19 mouse cellular contexts compared by ENCODE assay signal in the genomic region with DNA sequence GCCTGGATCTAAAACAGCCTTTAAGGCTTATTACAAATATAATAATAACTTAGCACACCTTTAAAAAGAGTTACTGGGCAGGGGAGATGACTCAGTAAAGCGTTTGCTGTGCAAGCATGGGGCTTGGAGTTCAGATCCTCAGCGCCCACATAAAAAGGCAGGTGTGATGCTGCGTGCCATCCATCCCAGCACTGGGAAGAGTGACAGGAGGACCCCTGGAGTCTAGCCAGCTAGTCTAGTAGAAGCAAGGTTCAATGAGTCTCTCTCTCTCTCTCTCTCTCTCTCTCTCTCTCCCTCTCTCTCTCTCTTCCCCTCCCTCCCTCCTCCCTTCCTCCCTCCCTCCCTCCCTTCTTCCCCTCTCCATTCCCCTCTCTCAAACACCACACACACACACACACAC. TPM values are rescaled to one million over a fixed set of nuclear protein-coding genes. Genes with fewer than 3 reads are reported as not detected.
DNase-seq lines count a peak whose midpoint lies in the region; ATAC-seq and TF ChIP-seq lines count a peak whose summit lies in the region.
"Had no signal": no experiment of that assay in that cellular context is flagged by ENCODE, and none has a peak within 500 bp of the region (broad histone marks: within the 10 kb centered on the region; RNA-seq: fewer than 3 reads in every experiment).

No protein-coding gene starts in this region.

- DNase-seq in forebrain, embryonic 14.5 days (ENCODE audit: low spot score) = peak; percentile 14
- peak; percentile 19 for DNase-seq in kidney, adult 2 months
- peak; percentile 24 for DNase-seq in retina, postnatal 1 day
- no peak for DNase-seq in retina, embryonic 14.5 days (ENCODE audit: low spot score)
- no peak for DNase-seq in adrenal gland, adult 8-10 months
- DNase-seq in forebrain, postnatal 0 days = no peak
- DNase-seq: cerebellum, adult 18-20 months; right cerebral cortex, postnatal 25 days had no signal

- H3K4me3 ChIP-seq in forebrain, embryonic 14.5 days (ENCODE audit: low read depth, low read length) = no peak overlapping the region
- H3K4me3 ChIP-seq in forebrain, embryonic 12.5 days (replicated peaks) = no peak overlapping the region
- no peak overlapping the region for H3K4me3 ChIP-seq in kidney, adult 2 months (ENCODE audit: insufficient read depth, low read depth, low read length)
- H3K4me3 ChIP-seq in kidney, embryonic 14.5 days (ENCODE audit: low read length) = no peak overlapping the region
- H3K4me3 ChIP-seq in forebrain, postnatal 0 days (ENCODE audit: low read depth, low read length) = no peak overlapping the region

- H3K9me3 ChIP-seq in forebrain, embryonic 14.5 days (replicated peaks; ENCODE audit: control insufficient read depth, low read length) = no peaks in the 10 kb centered on the region
- no peaks in the 10 kb centered on the region for H3K9me3 ChIP-seq in forebrain, embryonic 12.5 days
- H3K9me3 ChIP-seq in kidney, embryonic 14.5 days (ENCODE audit: control insufficient read depth, low read length) = 0 out of 2 replicates have a peak, but pooled peaks cover under 1% of the 10 kb centered on the region
- no peaks in the 10 kb centered on the region for H3K9me3 ChIP-seq in forebrain, postnatal 0 days (ENCODE audit: low read length)
- H3K9me3 ChIP-seq: hindbrain, embryonic 13.5 days; limb, embryonic 15.5 days; lung, embryonic 15.5 days; midbrain, embryonic 12.5 days; neural tube, embryonic 13.5 days had no signal

- no peaks in the 10 kb centered on the region for H3K4me1 ChIP-seq in forebrain, embryonic 14.5 days (ENCODE audit: control insufficient read depth, insufficient read depth, low read length)
- H3K4me1 ChIP-seq in forebrain, embryonic 12.5 days = no peaks in the 10 kb centered on the region
- H3K4me1 ChIP-seq in kidney, adult 2 months (ENCODE audit: control insufficient read depth, insufficient read depth, low read length) = no peaks in the 10 kb centered on the region
- no peaks in the 10 kb centered on the region for H3K4me1 ChIP-seq in kidney, embryonic 14.5 days (ENCODE audit: control insufficient read depth, insufficient read depth, low read length)
- H3K4me1 ChIP-seq in forebrain, postnatal 0 days (ENCODE audit: insufficient read depth) = no peaks in the 10 kb centered on the region

- TF ChIP-seq POLR2A in kidney, adult 2 months (IDR thresholded peaks at IDR 0.05; ENCODE audit: low read depth, low read length) = no peak

- H3K27ac ChIP-seq in forebrain, embryonic 14.5 days (ENCODE audit: low read depth, low read length) = no peak overlapping the region
- no peak overlapping the region for H3K27ac ChIP-seq in forebrain, embryonic 12.5 days
- no peak overlapping the region for H3K27ac ChIP-seq in kidney, adult 2 months (ENCODE audit: insufficient read depth, low read depth, low read length)
- H3K27ac ChIP-seq in kidney, embryonic 14.5 days (ENCODE audit: low read depth, low read length) = no peak overlapping the region
- no peak overlapping the region for H3K27ac ChIP-seq in forebrain, postnatal 0 days (ENCODE audit: low read depth, low read length)
- H3K27ac ChIP-seq: hindbrain, embryonic 13.5 days; layer of hippocampus, adult 2 months; left cerebral cortex, adult 2 months; limb, embryonic 15.5 days; lung, embryonic 15.5 days; macrophage; midbrain, embryonic 12.5 days; neural tube, embryonic 13.5 days; stomach, postnatal 0 days had no signal

- no peak for TF ChIP-seq CTCF in kidney, adult 2 months (conservative IDR thresholded peaks at IDR 0.05; ENCODE audit: insufficient read depth, insufficient read length, low read depth, low read length)
- no peak for TF ChIP-seq CTCF in forebrain, postnatal 0 days (IDR thresholded peaks at IDR 0.05; ENCODE audit: low read depth)

- 43% methylated on average over 3 of the region's 3 CpGs for WGBS in forebrain, embryonic 14.5 days
- WGBS in forebrain, embryonic 12.5 days = 61% methylated on average over 3 of the region's 3 CpGs
- 57% methylated on average over 3 of the region's 3 CpGs for WGBS in kidney, adult 2 months
- WGBS in kidney, embryonic 14.5 days = 43% methylated on average over 3 of the region's 3 CpGs
- 45% methylated on average over 3 of the region's 3 CpGs for WGBS in forebrain, postnatal 0 days

- no peak overlapping the region for H3K9ac ChIP-seq in forebrain, embryonic 14.5 days (ENCODE audit: low read length)
- H3K9ac ChIP-seq in forebrain, embryonic 12.5 days = no peak overlapping the region
- no peak overlapping the region for H3K9ac ChIP-seq in kidney, embryonic 14.5 days (ENCODE audit: low read depth, low read length)
- H3K9ac ChIP-seq in forebrain, postnatal 0 days = no peak overlapping the region
- H3K9ac ChIP-seq: hindbrain, embryonic 13.5 days; limb, embryonic 15.5 days; midbrain, embryonic 12.5 days; neural tube, embryonic 13.5 days had no signal

- no peak for ATAC-seq in forebrain, embryonic 14.5 days
- ATAC-seq in forebrain, embryonic 12.5 days (ENCODE audit: low FRiP score) = no peak
- no peak for ATAC-seq in kidney, embryonic 14.5 days (ENCODE audit: low FRiP score, low TSS enrichment)
- no peak for ATAC-seq in forebrain, postnatal 0 days

- no peak overlapping the region for H3K4me2 ChIP-seq in forebrain, embryonic 14.5 days (ENCODE audit: low read length)
- no peak overlapping the region for H3K4me2 ChIP-seq in forebrain, embryonic 12.5 days
- H3K4me2 ChIP-seq in kidney, embryonic 14.5 days (replicated peaks; ENCODE audit: low read depth, low read length) = no peak overlapping the region
- H3K4me2 ChIP-seq in forebrain, postnatal 0 days (ENCODE audit: low read depth) = no peak overlapping the region

- H3K27me3 ChIP-seq in forebrain, embryonic 14.5 days (replicated peaks; ENCODE audit: control insufficient read depth, insufficient read depth, low read length) = no peaks in the 10 kb centered on the region
- H3K27me3 ChIP-seq in forebrain, embryonic 12.5 days = no peaks in the 10 kb centered on the region; the same call in 1 of the 2 replicates
- no peaks in the 10 kb centered on the region for H3K27me3 ChIP-seq in kidney, adult 2 months (replicated peaks; ENCODE audit: control insufficient read depth, insufficient read depth, low read length)
- H3K27me3 ChIP-seq in kidney, embryonic 14.5 days (ENCODE audit: control insufficient read depth, insufficient read depth, low read length) = no peaks in the 10 kb centered on the region
- H3K27me3 ChIP-seq in forebrain, postnatal 0 days (ENCODE audit: insufficient read depth, low read length) = no peaks in the 10 kb centered on the region
- H3K27me3 ChIP-seq: hindbrain, embryonic 13.5 days; limb, embryonic 15.5 days; lung, embryonic 15.5 days; midbrain, embryonic 12.5 days had no signal

- no peaks in the 10 kb centered on the region for H3K36me3 ChIP-seq in forebrain, embryonic 14.5 days (ENCODE audit: control insufficient read depth, insufficient read depth, low read length)
- H3K36me3 ChIP-seq in forebrain, embryonic 12.5 days (replicated peaks) = no peaks in the 10 kb centered on the region
- no peaks in the 10 kb centered on the region for H3K36me3 ChIP-seq in kidney, adult 2 months (ENCODE audit: control insufficient read depth, insufficient read depth, low read length)
- no peaks in the 10 kb centered on the region for H3K36me3 ChIP-seq in kidney, embryonic 14.5 days (ENCODE audit: control insufficient read depth, insufficient read depth, low read length)
- H3K36me3 ChIP-seq in forebrain, postnatal 0 days (ENCODE audit: insufficient read depth) = no peaks in the 10 kb centered on the region
- H3K36me3 ChIP-seq: hindbrain, embryonic 13.5 days; limb, embryonic 15.5 days; lung, embryonic 15.5 days; midbrain, embryonic 12.5 days; neural tube, embryonic 13.5 days had no signal

RNA-seq across cellular contexts. Expression of a gene that starts 19.5 kb away (rescaled TPM):
- 25.8 and 26.9 TPM in 2 replicates for polyA plus RNA-seq in forebrain, embryonic 14.5 days (2014; fragmentation: Nextera tagmentation; extraction: Ambion mirVana)
- 27.4 and 28.3 TPM in 2 replicates for polyA plus RNA-seq in forebrain, embryonic 12.5 days (2016; fragmentation: Nextera tagmentation; extraction: Ambion mirVana)
- polyA plus RNA-seq in kidney, adult 2 months (2012; rRNA removed) = 17.1 and 17.3 TPM in 2 replicates
- polyA plus RNA-seq in kidney, embryonic 14.5 days (2014; fragmentation: Nextera tagmentation; extraction: Ambion mirVana) = 16.3 and 18.4 TPM in 2 replicates
- total RNA-seq in adrenal gland, adult 8-10 months (2022) = 10 to 100 TPM; 50.9 to 58.1 (median 51.5) TPM
- total RNA-seq in forebrain, postnatal 0 days (2014; rRNA removed) = 35.4 and 50.8 TPM in 2 replicates
- polyA plus RNA-seq in forebrain, postnatal 0 days (2015; fragmentation: Nextera tagmentation; extraction: Ambion mirVana) = 22.7 and 26.7 TPM in 2 replicates

RNA-seq across cellular contexts. Expression of a gene that starts 53.8 kb away (rescaled TPM):
- polyA plus RNA-seq in forebrain, embryonic 14.5 days (2014; fragmentation: Nextera tagmentation; extraction: Ambion mirVana) = 5.6 and 6.6 TPM in 2 replicates
- 9.0 and 9.7 TPM in 2 replicates for polyA plus RNA-seq in forebrain, embryonic 12.5 days (2016; fragmentation: Nextera tagmentation; extraction: Ambion mirVana)
- polyA plus RNA-seq in kidney, adult 2 months (2012; rRNA removed) = 2.5 and 3.8 TPM in 2 replicates
- polyA plus RNA-seq in kidney, embryonic 14.5 days (2014; fragmentation: Nextera tagmentation; extraction: Ambion mirVana) = 14.7 and 15.7 TPM in 2 replicates
- 1 to 10 TPM; 4.8 to 5.9 (median 5.5) TPM for total RNA-seq in adrenal gland, adult 8-10 months (2022)
- total RNA-seq in forebrain, postnatal 0 days (2014; rRNA removed) = 3.8 and 4.8 TPM in 2 replicates
- polyA plus RNA-seq in forebrain, postnatal 0 days (2015; fragmentation: Nextera tagmentation; extraction: Ambion mirVana) = 3.1 and 4.9 TPM in 2 replicates

Comparison
In these comparisons a context has a peak if more than half of its experiments do, and no peak if none do; other contexts are left out.
1. DNase-seq: peak in forebrain, embryonic 14.5 days (single experiment), kidney, adult 2 months (single experiment) and retina, postnatal 1 day (single experiment); none in retina, embryonic 14.5 days (single experiment), adrenal gland, adult 8-10 months (single experiment) and forebrain, postnatal 0 days (single experiment).